Mouse (Mus musculus): ENCODE measurements around the gene Pde9a.

DNA sequence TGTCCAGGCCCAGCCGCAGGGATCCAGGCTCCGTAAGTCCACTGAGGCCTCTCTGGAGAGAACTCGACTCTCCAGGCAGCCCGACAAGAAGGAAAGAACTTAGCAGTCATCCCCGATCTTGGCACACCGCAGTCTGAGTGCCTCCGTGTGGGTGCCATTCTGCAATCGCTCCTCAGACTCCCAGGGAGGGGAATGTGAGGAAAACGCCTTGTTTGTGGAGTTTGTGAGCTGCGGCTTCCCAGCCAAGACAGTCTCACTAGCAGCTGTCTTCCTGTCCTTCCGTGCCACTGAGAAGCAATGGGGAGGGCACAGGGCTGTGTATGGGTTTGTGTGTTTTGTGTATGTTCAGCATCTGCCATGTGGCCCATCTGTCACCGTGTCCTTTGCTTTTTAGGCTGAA, 36.6 kb upstream of the Pde9a start:
- TF ChIP-seq TCF3 (IDR thresholded peaks at IDR 0.05; ENCODE audit: insufficient read length, low read depth) (no peak), TCF12 (IDR thresholded peaks at IDR 0.05; ENCODE audit: insufficient read depth, poor library complexity, severe bottlenecking) (no peak), MAX (IDR thresholded peaks at IDR 0.05; ENCODE audit: low read depth) (no peak), POLR2A (IDR thresholded peaks at IDR 0.05; ENCODE audit: insufficient read length, low read depth) (no peak), MYOG (IDR thresholded peaks at IDR 0.05; ENCODE audit: control insufficient read depth in 1 of 3, insufficient read depth in 1 of 3, insufficient read length in 2 of 3, low read depth in 2 of 3) (no peak), E2F4 (IDR thresholded peaks at IDR 0.05; ENCODE audit: insufficient read depth) (no peak), USF1 (IDR thresholded peaks at IDR 0.05; ENCODE audit: low read depth) (no peak), POLR2AphosphoS2 (IDR thresholded peaks at IDR 0.05; ENCODE audit: insufficient read length, low read depth) (no peak), MYOD1 (IDR thresholded peaks at IDR 0.05; ENCODE audit: control insufficient read depth in 1 of 3, insufficient read length in 2 of 3, low read depth in 2 of 3) (no peak), REST (IDR thresholded peaks at IDR 0.05; ENCODE audit: insufficient read depth, insufficient read length) (no peak)

Measured in myocyte (in vitro differentiated cells).